Mouse (Mus musculus) frontal cortex, postnatal 25 days (tissue): Measurements from ENCODE around the gene 2610507B11Rik.
A peak's percentile ranks its signal among the peaks of the same experiment; 100 is the strongest.
"Not testable (repeated sequence)": the region's sequence is repeated elsewhere in the genome, so short reads cannot be mapped to it uniquely, and the experiment has no call there.

Experiments used
- DNase-seq, 2 experiments: peaks; one replicate each; pipeline ENCODE4 v3.0.0; 2022; ENCODE audit warnings: low spot score in 2 of 2

The 2610507B11Rik gene

DNA sequence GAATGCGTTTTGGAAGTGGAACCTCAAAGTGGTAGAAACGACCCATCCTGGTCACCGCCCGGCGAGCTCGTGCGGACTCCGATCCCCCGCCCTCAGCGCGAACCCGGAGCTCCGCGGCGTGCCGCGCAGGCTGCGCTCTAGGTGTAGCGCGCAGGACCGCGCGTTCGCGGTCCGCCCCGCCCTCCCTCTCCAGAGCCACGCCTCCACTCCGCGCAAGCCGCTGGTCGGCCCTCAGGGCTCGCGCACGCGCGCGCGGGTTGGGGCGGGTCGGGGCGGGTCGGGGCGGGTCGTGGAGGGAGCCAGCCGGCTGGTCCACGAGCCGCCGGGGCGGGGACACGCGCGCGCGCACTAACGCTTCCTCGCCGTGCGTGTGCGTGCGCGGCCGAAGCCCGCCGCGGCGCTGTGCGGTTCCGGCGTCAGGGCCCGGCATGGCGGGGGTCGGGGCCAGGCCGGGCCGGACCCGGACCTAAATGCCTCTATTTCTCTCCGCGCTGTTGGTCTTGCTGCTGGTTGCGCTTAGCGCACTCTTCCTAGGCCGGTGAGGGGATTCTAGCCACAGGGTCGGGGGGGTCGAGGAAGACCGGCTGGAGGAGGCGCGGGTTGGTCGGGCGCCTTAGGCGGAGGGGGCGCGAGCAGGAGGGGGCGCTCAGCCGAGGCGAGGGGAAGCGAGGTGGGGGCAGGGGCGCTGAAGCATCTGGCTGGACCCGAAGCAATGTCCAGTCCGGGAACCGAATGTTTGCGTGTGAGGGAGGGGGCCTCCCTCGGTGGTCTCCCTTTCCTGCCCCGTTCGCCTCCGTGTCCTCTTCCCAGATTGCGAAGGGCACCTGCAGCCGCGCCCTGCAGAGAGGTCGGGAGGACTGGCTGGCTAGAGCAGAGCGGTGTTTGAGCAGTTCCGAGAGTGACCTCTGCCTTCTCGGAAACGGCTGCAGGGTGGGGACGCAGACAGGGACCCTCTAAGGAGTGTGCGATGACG lies at the start of gene 2610507B11Rik:
Gene 2610507B11Rik, plus strand, starts transcription at position 373 of the 973 bp plus-strand sequence.
- DNase-seq = peak; percentile 65 to 78

- DNase-seq = no peak
Measured at GRCm38 (mm10) chr11:78213086-78213817, 48.3 kb upstream of the 2610507B11Rik start.

DNA sequence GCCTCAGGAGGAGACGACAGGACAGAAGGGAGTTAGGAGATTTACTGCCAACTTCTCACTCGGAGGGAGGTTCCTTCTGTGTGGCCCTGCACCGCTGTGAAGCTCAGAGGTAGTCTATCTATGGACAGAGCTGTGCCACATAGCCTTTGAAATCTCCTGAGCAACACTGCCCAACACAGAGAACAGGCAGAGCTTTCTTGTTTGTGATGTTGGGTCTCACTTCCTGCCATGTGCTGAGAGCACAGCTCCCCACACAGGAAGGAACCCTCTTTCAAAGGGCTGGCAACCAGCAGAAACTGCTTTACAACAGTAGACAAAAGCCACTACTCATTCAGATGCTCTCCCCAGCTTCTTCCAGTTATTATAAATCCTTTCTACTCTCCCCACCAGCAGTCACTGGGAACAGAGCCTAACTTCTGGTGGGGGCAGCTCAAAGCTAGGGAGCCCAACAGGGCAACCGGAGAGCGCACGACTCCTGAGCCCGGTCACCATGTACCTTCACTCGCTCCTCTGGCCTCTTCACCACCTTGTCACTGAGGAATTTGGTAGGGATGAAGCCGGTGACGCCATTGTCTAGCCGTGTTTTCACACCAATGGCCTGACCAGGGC lies 45.7 kb upstream of the 2610507B11Rik start:
- no peak for DNase-seq

DNA sequence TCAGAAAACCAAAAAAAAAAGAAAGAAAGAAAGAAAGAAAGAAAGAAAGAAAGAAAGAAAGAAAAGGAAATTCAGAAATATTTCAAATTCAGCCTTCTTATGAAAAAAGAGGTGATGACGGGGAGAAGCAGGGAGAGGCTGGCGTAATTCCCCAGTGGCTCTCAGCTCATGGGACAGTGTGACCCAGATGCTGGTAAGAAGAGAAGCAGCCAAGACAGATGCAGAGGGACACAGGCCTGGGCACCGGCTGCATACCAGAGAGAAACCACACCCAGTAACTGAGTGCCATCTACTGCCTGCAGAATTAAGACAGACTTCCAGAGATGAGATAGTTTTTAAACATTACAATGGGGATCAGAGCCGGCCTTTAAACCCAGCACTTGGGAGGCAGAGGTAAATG lies 38.0 kb upstream of the 2610507B11Rik start:
- no peak for DNase-seq

DNA sequence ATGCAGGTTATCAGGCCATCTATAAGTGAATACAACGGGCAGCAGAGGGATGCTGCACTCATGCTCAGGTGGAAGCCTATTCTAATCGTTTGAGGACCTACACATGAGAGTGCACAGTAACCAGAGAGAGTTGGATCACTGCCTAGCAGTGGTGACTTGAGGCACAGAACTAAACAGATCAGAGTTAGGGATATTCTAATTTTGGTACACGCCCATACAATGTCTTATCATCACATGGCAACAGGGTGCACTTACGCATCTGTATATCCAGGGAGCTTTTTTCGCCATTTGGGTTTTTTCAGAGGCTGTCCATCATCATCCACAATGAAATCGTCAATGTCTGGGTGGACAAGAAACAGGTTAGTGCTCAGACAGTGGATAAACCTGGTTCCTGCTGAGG lies 30.0 kb upstream of the 2610507B11Rik start:
- DNase-seq = no peak

DNA sequence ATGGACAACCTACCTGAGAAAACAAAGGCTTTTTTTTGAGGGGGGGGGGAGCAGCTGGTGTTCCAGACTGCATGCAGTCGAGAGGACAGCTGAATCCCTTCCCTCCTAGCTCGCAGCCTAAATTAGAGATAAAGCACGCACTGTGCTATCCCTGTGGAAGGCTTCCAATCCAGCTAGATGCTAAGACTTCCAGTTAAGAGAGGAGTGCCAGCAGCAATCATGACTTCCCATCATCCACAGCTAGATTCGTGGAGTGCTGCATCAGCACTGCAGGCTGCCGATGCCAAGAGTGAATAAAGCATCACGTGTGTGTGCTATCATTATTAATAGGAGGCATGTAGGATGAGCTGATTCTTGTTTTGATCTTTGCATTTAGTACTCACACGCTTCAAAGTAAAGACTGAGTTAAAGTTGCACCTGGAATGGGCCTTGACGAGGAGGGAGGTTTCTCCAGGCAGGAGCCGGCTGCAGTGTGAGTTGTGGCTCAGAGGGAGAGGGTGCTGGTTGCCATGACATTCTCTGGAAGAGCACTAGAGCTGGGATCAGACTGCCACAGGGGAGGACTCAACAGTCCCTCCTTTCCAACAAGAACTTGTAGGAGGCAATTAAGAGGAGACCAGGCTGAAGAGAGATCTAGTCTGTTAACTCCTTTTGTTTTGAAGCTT lies 21.2 kb upstream of the 2610507B11Rik start:
- DNase-seq = peak; percentile 17 to 29

DNA sequence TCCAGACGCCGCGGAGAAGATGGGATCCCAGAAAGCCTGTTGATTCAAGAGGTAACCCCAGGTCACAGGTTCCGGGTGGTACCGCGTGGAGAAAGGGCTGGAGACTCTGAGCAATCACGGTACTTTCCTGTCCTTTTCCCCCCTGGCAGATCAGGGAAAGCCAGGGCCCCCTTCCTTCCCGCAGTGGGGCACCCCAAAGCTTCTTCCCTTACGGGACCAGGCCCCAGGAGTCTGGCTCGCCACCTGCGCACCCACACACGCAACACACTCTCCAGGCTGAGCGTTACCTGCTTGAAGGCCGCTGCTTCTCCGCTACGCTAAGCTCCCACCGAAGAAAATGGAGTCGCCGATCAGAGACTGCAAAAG lies 16.3 kb upstream of the 2610507B11Rik start:
- DNase-seq = no peak

DNA sequence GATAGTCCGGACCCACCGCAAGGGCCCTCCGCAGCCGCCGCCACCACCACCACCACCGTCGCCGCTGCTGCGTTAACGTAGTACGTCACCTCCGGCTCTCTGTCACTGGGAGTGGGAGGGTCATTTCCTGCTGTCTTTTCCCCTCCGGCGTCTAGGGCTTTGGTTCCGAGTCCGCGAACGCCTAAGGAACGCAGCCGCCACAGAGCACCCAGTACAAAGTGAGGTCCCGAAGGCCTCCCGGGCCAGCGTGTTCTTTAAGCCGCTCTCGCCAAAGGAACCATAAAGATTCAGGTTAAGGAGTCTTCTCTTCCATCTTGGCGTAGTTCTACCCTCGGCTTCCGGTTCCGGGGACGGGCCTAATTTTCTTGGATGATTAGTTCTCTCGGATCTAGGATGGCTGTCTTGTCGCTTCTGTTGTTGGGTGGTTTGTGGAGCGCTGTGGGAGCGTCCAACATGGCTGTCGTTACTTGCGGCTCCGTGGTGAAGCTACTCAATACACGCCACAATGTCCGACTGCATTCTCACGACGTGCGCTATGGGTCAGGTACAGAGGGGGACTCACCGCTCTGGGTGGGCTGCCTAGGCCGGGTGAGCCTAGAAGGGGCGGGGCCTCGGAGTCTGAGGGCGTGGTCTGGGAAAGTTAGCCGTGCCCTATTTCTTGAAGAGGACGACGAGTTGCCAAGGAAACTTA lies 15.8 kb upstream of the 2610507B11Rik start, which contains the start of the genes Sdf2 and Supt6:
Gene Sdf2, plus strand, starts transcription at position 120 of the 691 bp plus-strand sequence.
Gene Supt6, minus strand, starts transcription at position 361 of the 691 bp plus-strand sequence.
- peak; percentile 76 to 78 for DNase-seq

DNA sequence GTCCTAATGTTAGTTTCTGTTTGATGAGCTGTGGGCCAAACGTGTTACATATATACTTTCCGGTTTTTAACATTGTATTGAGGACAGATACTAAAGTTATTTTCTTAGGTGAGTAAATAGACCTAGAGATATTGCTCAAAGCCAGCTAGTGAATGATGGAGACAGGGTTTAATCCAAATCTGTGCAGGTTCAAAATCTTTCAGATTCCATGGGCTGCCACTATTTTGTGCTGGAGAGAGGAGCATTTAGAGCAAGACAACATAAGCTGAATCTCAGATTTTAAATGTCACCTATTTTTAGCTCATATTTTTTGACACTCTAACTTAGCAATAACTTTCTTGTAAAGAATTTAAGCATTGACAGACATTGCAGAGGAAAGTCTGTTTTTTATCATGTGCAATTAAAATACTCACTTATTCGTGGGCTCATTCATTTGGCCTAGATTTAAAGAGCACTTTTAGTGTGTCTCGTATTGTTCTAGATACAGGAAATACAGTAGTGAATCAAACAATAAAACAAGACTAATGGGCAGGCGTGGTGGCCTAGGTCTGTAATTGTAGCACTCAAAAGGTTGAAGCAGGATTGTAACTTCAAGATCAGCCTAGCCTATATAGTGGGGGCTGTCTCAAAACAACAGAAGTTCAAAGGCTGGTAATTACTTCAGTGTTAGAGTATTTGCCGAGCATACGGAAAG lies 15.1 kb upstream of the 2610507B11Rik start:
- DNase-seq = no peak

GRCm38 (mm10) chr11:78247012-78247348 lies 14.6 kb upstream of the 2610507B11Rik start:
- no peak for DNase-seq

- DNase-seq = no peak
Measured at GRCm38 (mm10) chr11:78247727-78248140, 13.8 kb upstream of the 2610507B11Rik start.

DNA sequence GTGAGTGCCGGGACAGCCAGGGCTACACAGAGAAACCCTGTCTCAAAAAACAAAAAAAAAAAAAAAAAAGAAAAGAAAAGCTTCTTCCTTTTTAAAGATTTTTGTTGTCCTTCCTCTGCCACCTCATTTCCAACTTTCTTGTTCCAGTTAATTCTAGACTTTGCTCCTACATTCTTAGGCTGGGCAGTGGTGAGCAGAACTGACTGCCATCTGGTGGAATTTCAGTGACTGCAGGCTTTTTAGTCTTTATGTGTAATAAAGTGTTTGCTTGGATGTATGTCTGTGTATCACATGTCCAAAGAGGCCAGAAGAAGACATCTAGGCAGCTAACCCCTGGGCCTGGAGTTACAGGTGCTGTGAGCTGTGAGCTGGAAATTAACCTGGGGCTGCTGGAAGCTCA lies 4.9 kb upstream of the 2610507B11Rik start:
- DNase-seq = no peak

GRCm38 (mm10) chr11:78260489-78261258 lies 878 bp upstream of the 2610507B11Rik start:
- DNase-seq = no peak

DNA sequence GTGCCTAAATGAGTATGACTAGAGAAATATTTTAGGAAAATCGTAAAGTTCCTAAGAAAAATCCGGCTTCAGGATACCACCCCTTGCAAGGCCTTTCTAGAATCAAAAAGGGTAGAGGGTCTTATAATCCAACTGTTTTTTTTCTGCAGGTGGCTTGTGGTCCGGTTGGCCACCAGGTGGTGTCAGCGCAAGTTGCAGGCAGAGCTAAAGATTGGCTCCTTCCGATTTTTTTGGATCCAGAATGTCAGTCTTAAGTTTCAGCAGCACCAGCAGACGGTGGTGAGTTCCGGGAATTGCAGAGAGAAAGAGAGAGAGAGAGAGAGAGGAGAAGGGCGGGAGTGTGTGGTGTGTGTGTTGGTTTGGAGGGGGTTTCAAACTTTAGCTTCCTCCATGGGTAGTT lies 998 bp downstream of the 2610507B11Rik start:
- DNase-seq = peak in 1 of 2 experiments; percentile 13

DNA sequence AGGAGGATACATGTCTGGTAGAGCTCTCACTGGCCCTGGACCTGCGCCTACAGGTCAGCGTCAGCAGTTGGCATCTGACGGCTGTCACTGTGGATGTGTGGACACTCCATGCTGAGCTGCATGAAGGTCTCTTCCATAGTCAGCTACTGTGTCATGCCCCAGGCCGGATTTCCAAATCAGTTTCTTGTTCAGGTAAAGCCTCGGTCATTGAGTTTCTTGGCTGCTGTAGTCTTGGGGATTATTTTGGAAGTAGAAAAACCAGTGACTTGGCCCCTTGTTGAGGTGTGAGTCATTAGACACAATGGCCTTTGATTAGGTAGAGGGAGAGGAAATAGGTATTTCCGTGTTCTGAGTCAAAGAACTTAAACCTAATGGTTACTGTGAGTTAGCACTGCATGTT lies 4.0 kb downstream of the 2610507B11Rik start:
- DNase-seq = no peak

GRCm38 (mm10) chr11:78271986-78272385 lies 10.4 kb downstream of the 2610507B11Rik start:
- peak; percentile 20 to 50 for DNase-seq

GRCm38 (mm10) chr11:78275596-78275995 lies 14.0 kb downstream of the 2610507B11Rik start:
- no peak for DNase-seq

DNA sequence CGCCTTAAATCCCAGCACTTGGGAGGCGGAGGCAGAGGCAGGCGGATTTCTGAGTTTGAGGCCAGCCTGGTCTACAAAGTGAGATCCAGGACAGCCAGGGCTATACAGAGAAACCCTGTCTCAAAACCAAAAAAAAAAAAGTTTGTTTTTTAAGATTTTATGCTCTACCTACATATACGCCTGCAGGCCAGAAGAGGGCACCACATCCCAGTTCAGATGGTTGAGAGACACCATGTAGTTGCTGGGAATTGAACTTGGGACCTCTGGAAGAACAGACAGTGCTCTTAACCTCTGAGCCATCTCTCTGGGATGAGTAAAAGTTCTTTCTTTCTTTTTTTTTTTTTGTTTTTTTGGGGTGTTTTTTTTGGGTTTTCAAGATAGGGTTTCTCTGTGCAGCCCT lies 14.6 kb downstream of the 2610507B11Rik start:
- DNase-seq = not testable (repeated sequence)

- no peak for DNase-seq
Measured at GRCm38 (mm10) chr11:78278853-78279252, 17.3 kb downstream of the 2610507B11Rik start.

GRCm38 (mm10) chr11:78279586-78279985 lies 18.0 kb downstream of the 2610507B11Rik start:
- no peak for DNase-seq
